Mouse (Mus musculus) lung, embryonic 15.5 days (tissue): ENCODE measurements around the gene Bad. TPM values are rescaled to one million over a fixed set of nuclear protein-coding genes. Genes with fewer than 3 reads are reported as not detected.

Experiments used
- ATAC-seq: fragments of 200-750 bp; cut with Nextera tagmentation; 2 replicates; pipeline ENCODE4 v1.8.0; 2017; ENCODE audit warnings: moderate number of reproducible peaks, borderline replicate concordance; ENCODE audit not compliant: low FRiP score, low TSS enrichment; ENCODE audit errors: extremely low read depth
- H3K27ac ChIP-seq: fragments of 300-500 bp; sonication (generic); 2 replicates; pipeline ENCODE4 v1.5.1; 2015; ENCODE audit warnings: moderate library complexity, mild to moderate bottlenecking, inconsistent platforms
- H3K27me3 ChIP-seq: fragments of 300-500 bp; sonication (generic); 2 replicates; pipeline ENCODE4 v1.6.1; 2015; ENCODE audit warnings: inconsistent platforms
- H3K36me3 ChIP-seq: fragments of 300-500 bp; sonication (generic); 2 replicates; pipeline ENCODE4 v1.6.1; 2015; ENCODE audit warnings: inconsistent platforms
- H3K4me1 ChIP-seq: fragments of 300-500 bp; sonication (generic); 2 replicates; pipeline ENCODE4 v1.6.1; 2015; ENCODE audit warnings: inconsistent platforms
- H3K4me2 ChIP-seq: fragments of 300-500 bp; sonication (generic); 2 replicates; pipeline ENCODE4 v1.6.1; 2015; ENCODE audit warnings: inconsistent platforms, mild to moderate bottlenecking, moderate library complexity
- H3K4me3 ChIP-seq: fragments of 300-500 bp; sonication (generic); 2 replicates; pipeline ENCODE4 v1.5.1; 2015; ENCODE audit warnings: mild to moderate bottlenecking, inconsistent platforms
- H3K9ac ChIP-seq: fragments of 300-500 bp; sonication (generic); 2 replicates; pipeline ENCODE4 v1.6.1; 2015; ENCODE audit warnings: inconsistent platforms
- H3K9me3 ChIP-seq: fragments of 300-500 bp; sonication (generic); 2 replicates; pipeline ENCODE4 v1.6.1; 2016; ENCODE audit warnings: inconsistent platforms
- WGBS: fragments of 180-500 bp; shearing (Covaris S2); methylation state at CpG from one replicate; pipeline ENCODE4 v1.1.7; 2015; 5-methylcytosine and 5-hydroxymethylcytosine counted together
- microRNA-seq: library from miRNA; unstranded; fragments of <30 nt; microRNA quantifications from one replicate; pipeline ENCODE4, GENCODE M21; 2016
- polyA plus RNA-seq: library from polyadenylated mRNA; unstranded; fragments of >200 nt; fragmentation: Nextera tagmentation; extraction: Ambion mirVana; gene quantifications from 2 replicates; pipeline ENCODE4 v1.2.1, GENCODE M21; 2015

The Bad gene
- polyA plus RNA-seq, 1 experiment from 2014 or later = 80.0 TPM

DNA sequence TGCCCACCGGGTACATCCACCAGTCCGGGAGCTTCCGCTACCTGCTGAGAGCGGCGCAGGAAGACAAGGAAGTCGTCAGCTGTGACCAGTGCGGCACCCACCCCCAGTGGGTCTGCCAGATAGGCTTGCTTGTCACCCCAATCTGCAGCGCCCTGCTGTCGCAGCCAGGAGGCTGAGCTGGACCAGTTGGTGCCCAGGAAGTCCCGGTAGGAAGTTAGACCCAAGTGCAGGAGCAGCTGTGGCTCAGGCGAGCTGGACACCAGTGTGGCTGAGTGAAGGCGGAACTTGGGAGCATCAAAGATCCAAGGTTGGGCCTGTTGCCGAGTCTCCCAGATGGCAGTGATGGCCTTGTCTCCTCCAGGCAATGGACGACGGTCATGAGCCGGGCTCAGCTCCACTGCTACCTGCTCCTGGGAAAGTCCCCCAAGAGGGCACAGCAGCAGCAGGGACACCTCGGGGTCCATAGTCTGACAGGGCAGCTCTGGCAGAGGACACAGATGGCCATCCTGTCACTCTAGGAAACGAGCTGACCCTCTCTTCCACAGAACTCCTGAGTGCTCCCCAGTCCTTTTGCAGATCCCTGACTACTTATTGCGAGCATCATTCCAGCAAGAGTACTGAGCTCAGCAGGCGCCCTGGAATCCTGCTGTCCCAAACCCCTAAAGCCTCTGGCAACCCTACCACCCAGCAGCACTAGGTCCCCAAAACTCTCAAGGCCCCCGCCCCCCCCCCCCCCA lies 53.8 kb downstream of the Bad start:
- ATAC-seq = no peak
- H3K27me3 ChIP-seq = no peaks in the 10 kb centered on the region
- H3K4me2 ChIP-seq = peak overlapping the region; percentile 84
- 41% methylated on average over 21 of the region's 21 CpGs for WGBS
- peaks cover 40% of the 10 kb centered on the region for H3K4me1 ChIP-seq
- peak overlapping the region; percentile 34; the same call in 1 of the 2 replicates for H3K27ac ChIP-seq
- H3K36me3 ChIP-seq = peaks cover 22% of the 10 kb centered on the region
- no peaks in the 10 kb centered on the region for H3K9me3 ChIP-seq
- peak overlapping the region; percentile 57 for H3K4me3 ChIP-seq
- H3K9ac ChIP-seq = peak overlapping the region; percentile 69

DNA sequence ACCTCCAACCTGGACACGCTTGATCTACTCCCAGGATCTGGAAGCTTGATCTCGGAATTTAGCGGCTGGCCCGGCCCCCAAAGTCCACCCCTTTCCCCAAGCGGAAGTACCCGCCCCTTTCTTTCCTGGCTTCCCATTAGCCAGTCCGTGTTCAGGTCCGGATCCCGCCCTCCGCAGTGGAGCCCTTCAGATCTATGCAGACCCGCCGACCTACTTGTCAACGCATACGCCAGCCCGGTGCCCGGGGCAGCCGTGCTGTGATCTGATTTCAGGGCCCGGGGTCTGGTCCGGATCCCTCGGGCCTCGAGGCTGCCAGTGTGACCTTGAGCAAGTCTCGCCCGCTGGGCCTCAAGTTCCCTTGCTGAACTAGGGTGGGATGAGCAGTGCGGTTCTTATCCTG lies 54.3 kb downstream of the Bad start, which contains the start of the genes Nudt22 and Trpt1:
Gene Nudt22 (minus strand): TSS at position 112 of the 400 bp plus-strand sequence.
Gene Trpt1 (plus strand): TSS at position 126 of the 400 bp plus-strand sequence.
- Histone ChIP-seq H3K27me3 (no peaks in the 10 kb centered on the region), H3K4me3 (peak within 1 kb of the TSS; percentile 57), H3K9me3 (no peaks in the 10 kb centered on the region), H3K4me2 (peak within 1 kb of the TSS; percentile 84), H3K9ac (peak within 1 kb of the TSS; percentile 69), H3K27ac (peak within 1 kb of the TSS; percentile 76), H3K36me3 (peaks cover 24% of the 10 kb centered on the region), H3K4me1 (peaks cover 40% of the 10 kb centered on the region)
- ATAC-seq = peak; percentile 64
- under 1% methylated on average over 24 of the region's 24 CpGs for WGBS

DNA sequence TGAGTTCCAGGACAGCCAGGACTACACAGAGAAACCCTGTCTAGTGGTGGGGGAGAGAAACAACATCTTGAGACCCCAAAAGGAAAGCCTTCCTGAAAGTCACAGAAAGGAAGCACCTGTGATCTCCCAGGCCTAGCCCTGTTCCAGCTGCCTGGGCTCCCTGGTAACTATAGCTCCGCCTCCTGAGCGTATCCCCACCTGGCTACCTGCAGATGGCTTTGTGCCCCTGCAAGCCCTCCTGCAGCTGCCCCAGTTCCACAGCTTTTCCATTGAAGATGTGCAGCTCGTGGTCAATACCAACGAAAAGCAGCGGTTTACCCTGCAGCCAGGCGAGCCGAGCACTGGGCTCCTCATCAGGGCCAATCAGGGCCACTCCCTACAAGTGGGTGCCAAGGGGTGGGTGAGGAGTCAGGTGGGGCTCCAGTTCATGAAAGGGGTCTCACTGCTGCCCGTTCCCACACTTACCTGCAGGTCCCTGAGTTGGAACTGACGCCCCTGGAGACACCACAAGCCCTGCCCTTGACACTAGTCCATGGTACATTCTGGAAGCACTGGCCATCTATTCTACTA lies 56.1 kb downstream of the Bad start:
- no peak overlapping the region for H3K27ac ChIP-seq
- no peaks in the 10 kb centered on the region for H3K27me3 ChIP-seq
- H3K36me3 ChIP-seq = peaks cover 24% of the 10 kb centered on the region
- H3K9me3 ChIP-seq = no peaks in the 10 kb centered on the region
- no peak overlapping the region for H3K9ac ChIP-seq
- no peak for ATAC-seq
- WGBS = 79% methylated on average over 9 of the region's 9 CpGs
- H3K4me3 ChIP-seq = no peak overlapping the region
- H3K4me2 ChIP-seq = no peak overlapping the region
- H3K4me1 ChIP-seq = peaks cover 34% of the 10 kb centered on the region

DNA sequence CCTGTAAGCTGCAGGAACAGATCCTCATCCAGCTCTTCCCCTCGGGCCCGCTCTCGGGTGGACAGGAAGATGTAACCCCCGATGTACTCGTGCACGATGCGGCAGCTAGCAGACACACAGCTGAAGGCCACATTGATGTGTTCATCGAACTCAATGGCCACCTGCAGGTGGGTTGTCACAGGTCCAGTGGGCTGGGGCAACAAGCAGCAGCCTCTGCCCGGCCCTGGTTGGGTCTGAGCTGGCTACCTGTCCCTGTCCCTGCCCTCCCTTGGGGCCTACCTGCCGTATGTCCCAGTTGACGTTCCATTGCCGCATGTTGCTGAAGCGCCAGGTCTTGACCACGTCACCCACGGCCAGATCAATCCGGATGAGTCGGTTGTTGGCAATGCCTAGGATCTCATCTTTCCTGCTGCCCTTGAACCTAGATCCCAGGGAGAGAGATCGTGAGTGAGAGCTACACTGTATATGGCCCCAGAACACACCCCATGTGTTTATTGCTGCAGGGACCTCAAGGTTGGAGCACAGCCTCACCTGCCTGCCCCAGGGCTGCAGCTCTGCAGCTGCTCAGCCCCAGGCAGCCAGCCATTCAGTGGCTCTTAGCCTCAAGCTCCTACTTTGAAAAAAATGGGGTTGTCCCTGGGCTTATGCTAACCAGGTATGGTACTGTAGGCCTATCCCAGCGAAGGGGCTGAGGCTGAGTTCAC lies 57.9 kb downstream of the Bad start:
- 92% methylated on average over 19 of the region's 19 CpGs for WGBS
- no peak overlapping the region for H3K9ac ChIP-seq
- no peaks in the 10 kb centered on the region for H3K27me3 ChIP-seq
- no peak overlapping the region for H3K27ac ChIP-seq
- no peaks in the 10 kb centered on the region for H3K9me3 ChIP-seq
- no peak for ATAC-seq
- H3K4me1 ChIP-seq = peaks cover 23% of the 10 kb centered on the region
- H3K36me3 ChIP-seq = peaks cover 24% of the 10 kb centered on the region
- no peak overlapping the region for H3K4me3 ChIP-seq
- no peak overlapping the region for H3K4me2 ChIP-seq

Small RNA genes within 50 kb of the gene (microRNA-seq; reads per million reads assigned to microRNA genes)
- 0.93 reads per million for gene Mir6990

Other genes with a start within 250 kb of the Bad start
- gene Rps6ka4, start 101.2 kb upstream of the Bad start, polyA plus RNA-seq = 33.4 and 36.1 TPM in 2 replicates
- 1.3 and 1.7 TPM in 2 replicates for gene Ccdc88b, start 83.7 kb upstream of the Bad start, polyA plus RNA-seq
- gene Trmt112, start 32.2 kb upstream of the Bad start, polyA plus RNA-seq = 137 and 153 TPM in 2 replicates
- 245 and 260 TPM in 2 replicates for gene Prdx5, start 31.8 kb upstream of the Bad start, polyA plus RNA-seq
- 9.3 and 9.5 TPM in 2 replicates for gene Esrra, start 20.0 kb upstream of the Bad start, polyA plus RNA-seq
- 2.5 and 3.4 TPM in 2 replicates for gene Catsperz, start 16.5 kb upstream of the Bad start, polyA plus RNA-seq
- gene Kcnk4, start 7.3 kb upstream of the Bad start, polyA plus RNA-seq = 0.13 and 0.22 TPM in 2 replicates
- 28.1 and 31.0 TPM in 2 replicates for gene Gpr137, start 619 bp downstream of the Bad start, polyA plus RNA-seq
- 141 and 160 TPM in 2 replicates for gene Ppp1r14b, start 33.1 kb downstream of the Bad start, polyA plus RNA-seq
- gene Plcb3, start 34.6 kb downstream of the Bad start, polyA plus RNA-seq = 53.5 and 53.9 TPM in 2 replicates
- gene Fkbp2, start 38.6 kb downstream of the Bad start, polyA plus RNA-seq = 121 and 126 TPM in 2 replicates
- gene Vegfb, start 45.8 kb downstream of the Bad start, polyA plus RNA-seq = 42.9 and 48.7 TPM in 2 replicates
- gene Dnajc4, start 50.7 kb downstream of the Bad start, polyA plus RNA-seq = 23.5 and 23.9 TPM in 2 replicates
- gene Nudt22, start 54.3 kb downstream of the Bad start, polyA plus RNA-seq = 23.6 and 24.0 TPM in 2 replicates
- 9.7 and 11.2 TPM in 2 replicates for gene Trpt1, start 54.3 kb downstream of the Bad start, polyA plus RNA-seq
- gene Fermt3, start 77.6 kb downstream of the Bad start, polyA plus RNA-seq = 9.5 and 13.5 TPM in 2 replicates
- 244 and 249 TPM in 2 replicates for gene Stip1, start 98.1 kb downstream of the Bad start, polyA plus RNA-seq
- 14.2 and 14.3 TPM in 2 replicates for gene Macrod1, start 114.9 kb downstream of the Bad start, polyA plus RNA-seq
- gene Flrt1, start 163.9 kb downstream of the Bad start, polyA plus RNA-seq = 0.91 and 1.4 TPM in 2 replicates